ENCODE assay signal across 10 mouse cellular contexts in genomic region chr8:119756147-119756461, GRCm38 (mm10). TPM values are rescaled to one million over a fixed set of nuclear protein-coding genes. Genes with fewer than 3 reads are reported as not detected.
A peak's percentile ranks its signal among the peaks of the same experiment; 100 is the strongest.
DNase-seq lines count a peak whose midpoint lies in the region; ATAC-seq and TF ChIP-seq lines count a peak whose summit lies in the region.
"Had no signal": no experiment of that assay in that cellular context is flagged by ENCODE, and none has a peak within 500 bp of the region (broad histone marks: within the 10 kb centered on the region; RNA-seq: fewer than 3 reads in every experiment).

No protein-coding gene starts in this region.

- no peak overlapping the region for H3K4me3 ChIP-seq in forebrain, embryonic 13.5 days
- H3K4me3 ChIP-seq in forebrain, embryonic 16.5 days (replicated peaks; ENCODE audit: low read length) = no peak overlapping the region
- peak overlapping the region; percentile 23; the same call in 1 of the 2 replicates for H3K4me3 ChIP-seq in lung, postnatal 0 days (ENCODE audit: low read depth, low read length)
- H3K4me3 ChIP-seq in limb, embryonic 15.5 days = no peak overlapping the region

- no peak for DNase-seq in lung, postnatal 0 days (ENCODE audit: low spot score)
- no peak for DNase-seq in lung, postnatal 25 days (ENCODE audit: low spot score)
- DNase-seq in splenic B cell, adult 2 months (ENCODE audit: low read depth, low spot score) = peak; percentile 30
- DNase-seq in adrenal gland, adult 8-10 months = no peak
- DNase-seq in right cerebral cortex, adult 2 months (ENCODE audit: low spot score in 2 of 2) = no peak
- DNase-seq: cerebellum, adult 8-10 months; gastrocnemius, adult 2 months had no signal

- no peak for TF ChIP-seq EP300 in lung, postnatal 0 days (IDR thresholded peaks at IDR 0.05)

- H3K4me1 ChIP-seq in forebrain, embryonic 13.5 days = peaks cover 17% of the 10 kb centered on the region
- H3K4me1 ChIP-seq in forebrain, embryonic 16.5 days (replicated peaks; ENCODE audit: control insufficient read depth, insufficient read depth, low read length) = peaks cover 10% of the 10 kb centered on the region
- 0 out of 2 replicates have a peak, but pooled peaks cover 2% of the 10 kb centered on the region for H3K4me1 ChIP-seq in lung, postnatal 0 days (ENCODE audit: insufficient read depth, low read depth, low read length)
- H3K4me1 ChIP-seq in limb, embryonic 15.5 days = peaks cover 12% of the 10 kb centered on the region

- no peaks in the 10 kb centered on the region for H3K27me3 ChIP-seq in forebrain, embryonic 13.5 days
- no peaks in the 10 kb centered on the region for H3K27me3 ChIP-seq in forebrain, embryonic 16.5 days (replicated peaks; ENCODE audit: control insufficient read depth, insufficient read depth, low read length)
- no peaks in the 10 kb centered on the region for H3K27me3 ChIP-seq in lung, postnatal 0 days (replicated peaks; ENCODE audit: insufficient read depth, low read length)
- H3K27me3 ChIP-seq in limb, embryonic 15.5 days = no peaks in the 10 kb centered on the region
- no peaks in the 10 kb centered on the region for H3K27me3 ChIP-seq in splenic B cell, adult 2 months (ENCODE audit: control insufficient read depth, insufficient read depth, low read length, poor library complexity, severe bottlenecking)

- H3K4me2 ChIP-seq in forebrain, embryonic 13.5 days = peak overlapping the region; percentile 51
- H3K4me2 ChIP-seq in forebrain, embryonic 16.5 days (ENCODE audit: low read length) = no peak overlapping the region
- peak overlapping the region; percentile 46 for H3K4me2 ChIP-seq in lung, postnatal 0 days (replicated peaks; ENCODE audit: low read depth, low read length)
- H3K4me2 ChIP-seq in limb, embryonic 15.5 days = peak overlapping the region; percentile 48; the same call in 1 of the 2 replicates

- 57% methylated on average over 2 of the region's 2 CpGs for WGBS in forebrain, embryonic 13.5 days
- WGBS in forebrain, embryonic 16.5 days = 57% methylated on average over 2 of the region's 2 CpGs
- 69% methylated on average over 2 of the region's 2 CpGs for WGBS in lung, postnatal 0 days
- WGBS in limb, embryonic 15.5 days = 77% methylated on average over 2 of the region's 2 CpGs

- no peak for TF ChIP-seq CTCF in lung, postnatal 0 days (IDR thresholded peaks at IDR 0.05)

- no peak overlapping the region for H3K9ac ChIP-seq in forebrain, embryonic 13.5 days
- H3K9ac ChIP-seq in forebrain, embryonic 16.5 days (replicated peaks; ENCODE audit: low read depth, low read length) = no peak overlapping the region
- H3K9ac ChIP-seq in lung, postnatal 0 days (replicated peaks; ENCODE audit: low read depth) = no peak overlapping the region
- no peak overlapping the region for H3K9ac ChIP-seq in limb, embryonic 15.5 days

- H3K36me3 ChIP-seq in forebrain, embryonic 13.5 days (ENCODE audit: poor library complexity, severe bottlenecking) = peaks cover 15% of the 10 kb centered on the region
- H3K36me3 ChIP-seq in forebrain, embryonic 16.5 days (ENCODE audit: control insufficient read depth, insufficient read depth) = no peaks in the 10 kb centered on the region
- H3K36me3 ChIP-seq in lung, postnatal 0 days (ENCODE audit: insufficient read depth, low read length) = no peaks in the 10 kb centered on the region
- H3K36me3 ChIP-seq in limb, embryonic 15.5 days = peaks cover 2% of the 10 kb centered on the region
- no peaks in the 10 kb centered on the region for H3K36me3 ChIP-seq in splenic B cell, adult 2 months (ENCODE audit: control insufficient read depth, insufficient read depth, low read length, poor library complexity, severe bottlenecking)

- no peaks in the 10 kb centered on the region for H3K9me3 ChIP-seq in forebrain, embryonic 13.5 days (replicated peaks)
- H3K9me3 ChIP-seq in forebrain, embryonic 16.5 days (ENCODE audit: control insufficient read depth, low read length) = no peaks in the 10 kb centered on the region
- no peaks in the 10 kb centered on the region for H3K9me3 ChIP-seq in lung, postnatal 0 days (ENCODE audit: low read length)
- H3K9me3 ChIP-seq in limb, embryonic 15.5 days = no peaks in the 10 kb centered on the region

- no peak for ATAC-seq in forebrain, embryonic 13.5 days
- ATAC-seq in forebrain, embryonic 16.5 days = no peak
- ATAC-seq in lung, postnatal 0 days = no peak
- no peak for ATAC-seq in limb, embryonic 15.5 days (ENCODE audit: insufficient number of reproducible peaks, low FRiP score, low TSS enrichment, low read depth)

- H3K27ac ChIP-seq in forebrain, embryonic 13.5 days = no peak overlapping the region
- H3K27ac ChIP-seq in forebrain, embryonic 16.5 days (ENCODE audit: low read length) = no peak overlapping the region
- H3K27ac ChIP-seq in lung, postnatal 0 days (ENCODE audit: low read length) = no peak overlapping the region
- no peak overlapping the region for H3K27ac ChIP-seq in limb, embryonic 15.5 days
- H3K27ac ChIP-seq: gastrocnemius, adult 2 months had no signal

RNA-seq across cellular contexts. Expression of gene Tldc1, which starts 22.1 kb away (rescaled TPM):
- polyA plus RNA-seq in forebrain, embryonic 13.5 days (2015; fragmentation: Nextera tagmentation; extraction: Ambion mirVana) = 11.6 and 14.4 TPM in 2 replicates
- polyA plus RNA-seq in forebrain, embryonic 16.5 days (2015; fragmentation: Nextera tagmentation; extraction: Ambion mirVana) = 15.3 and 16.1 TPM in 2 replicates
- polyA plus RNA-seq in lung, postnatal 0 days (2015; fragmentation: Nextera tagmentation; extraction: Ambion mirVana) = 7.9 and 9.7 TPM in 2 replicates
- polyA plus RNA-seq in limb, embryonic 15.5 days (2015; fragmentation: Nextera tagmentation; extraction: Ambion mirVana) = 11.5 and 11.7 TPM in 2 replicates
- 10 to 100 TPM; 16.1 to 18.1 (median 17.1) TPM for total RNA-seq in adrenal gland, adult 8-10 months (2022)

RNA-seq across cellular contexts. Expression of gene Atp2c2, which starts 56.3 kb away (rescaled TPM):
- polyA plus RNA-seq in forebrain, embryonic 13.5 days (2015; fragmentation: Nextera tagmentation; extraction: Ambion mirVana) = not detected in 2 replicates
- polyA plus RNA-seq in forebrain, embryonic 16.5 days (2015; fragmentation: Nextera tagmentation; extraction: Ambion mirVana) = 0.06 and 0.14 TPM in 2 replicates
- polyA plus RNA-seq in lung, postnatal 0 days (2015; fragmentation: Nextera tagmentation; extraction: Ambion mirVana) = 1.5 and 2.1 TPM in 2 replicates
- polyA plus RNA-seq in limb, embryonic 15.5 days (2015; fragmentation: Nextera tagmentation; extraction: Ambion mirVana) = 5.3 and 5.8 TPM in 2 replicates
- under 1 TPM in 3 of 4 experiments, not detected in 1; 0.35 to 0.38 (median 0.38) TPM for total RNA-seq in adrenal gland, adult 8-10 months (2022)
